Mouse (Mus musculus) ZHBTc4 (cell line): ENCODE measurements around the gene Rreb1.

Experiments
- DNase-seq: peaks from one replicate; pipeline ENCODE4 v3.0.0-alpha.2; 2011; ENCODE audit warnings: low read depth, low spot score

Gene Rreb1

DNA sequence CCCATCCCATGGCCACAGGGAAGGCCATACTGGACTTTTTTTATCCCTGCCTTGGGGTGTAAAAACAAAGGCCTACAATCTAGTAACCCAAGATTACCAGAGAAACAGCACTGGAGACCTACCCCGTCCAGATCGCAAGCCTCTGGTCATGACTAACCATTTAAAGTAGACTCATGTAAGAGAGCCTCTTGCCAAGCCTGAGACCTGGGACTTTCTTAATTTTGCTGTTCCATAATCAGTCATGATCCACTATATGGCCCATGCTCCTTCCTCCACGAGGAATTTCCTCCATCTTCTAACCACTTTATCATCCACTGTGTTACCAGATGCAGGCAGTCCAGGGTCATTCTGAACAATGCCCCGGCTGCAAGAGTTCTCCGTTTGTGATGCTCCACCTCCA, 98.2 kb downstream of the Rreb1 start:
- no peak for DNase-seq

DNA sequence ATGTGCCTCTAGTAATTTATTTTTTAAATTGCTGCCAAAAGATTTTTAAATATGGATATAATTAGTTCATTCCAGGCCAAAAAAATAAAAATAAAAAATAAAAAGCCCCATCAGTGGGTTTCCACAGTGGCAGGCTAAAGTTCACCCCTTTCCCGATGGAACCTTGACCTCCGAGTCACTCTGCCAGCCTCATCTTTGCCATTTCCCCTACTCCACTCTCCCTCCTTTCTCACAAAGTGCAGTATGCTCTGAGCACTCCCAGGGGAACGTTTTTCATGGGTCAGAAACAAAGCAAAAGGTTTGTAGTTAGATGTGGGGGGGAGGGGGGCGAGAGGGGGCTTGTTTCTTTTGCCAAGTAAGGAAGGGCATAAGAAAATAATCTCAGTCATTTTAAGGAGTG, 98.6 kb downstream of the Rreb1 start:
- DNase-seq: no peak

DNA sequence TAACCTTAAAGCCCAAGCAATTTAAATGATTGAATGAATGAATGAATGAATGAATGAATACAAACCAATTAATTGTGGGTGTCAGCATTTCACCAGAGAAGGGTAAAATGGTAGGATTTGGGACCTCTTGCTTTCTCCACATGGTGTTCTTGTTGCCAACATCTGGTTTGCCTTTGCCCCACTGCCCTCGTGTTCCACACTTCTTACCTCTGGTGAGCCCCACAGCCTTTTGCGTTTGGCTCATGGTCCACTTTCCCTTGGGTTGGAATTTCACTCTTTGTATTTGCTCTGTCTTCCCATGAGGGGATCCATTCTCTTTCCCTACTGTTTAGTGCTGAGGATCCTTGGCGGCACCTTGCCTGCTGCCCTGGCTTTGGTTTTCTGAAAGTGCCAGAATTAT, 99.0 kb downstream of the Rreb1 start:
- no peak for DNase-seq

DNA sequence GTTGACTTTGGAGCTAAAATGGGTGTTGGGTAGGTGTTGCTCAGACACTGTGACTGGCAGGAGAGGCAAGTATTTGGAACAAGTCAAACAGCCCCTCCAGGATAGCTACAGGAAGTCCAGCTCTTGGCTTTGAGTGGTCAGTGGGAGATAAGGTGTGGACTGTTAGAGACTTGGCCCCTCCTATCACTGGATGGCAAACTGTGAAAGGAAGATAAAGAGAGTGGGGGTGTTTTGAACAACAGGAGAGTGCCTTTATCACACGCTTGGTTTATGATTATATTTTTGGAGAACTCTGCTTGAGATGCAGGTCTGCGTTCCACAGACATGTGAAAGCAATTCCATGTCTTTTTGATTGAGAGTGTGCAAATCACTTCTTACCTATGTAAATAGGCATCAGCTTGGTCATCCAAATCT, 100.7 kb downstream of the Rreb1 start:
- DNase-seq: no peak

- DNase-seq: peak; percentile 27
Observed at GRCm38 (mm10) chr13:37879556-37879955, 101.4 kb downstream of the Rreb1 start.

DNA sequence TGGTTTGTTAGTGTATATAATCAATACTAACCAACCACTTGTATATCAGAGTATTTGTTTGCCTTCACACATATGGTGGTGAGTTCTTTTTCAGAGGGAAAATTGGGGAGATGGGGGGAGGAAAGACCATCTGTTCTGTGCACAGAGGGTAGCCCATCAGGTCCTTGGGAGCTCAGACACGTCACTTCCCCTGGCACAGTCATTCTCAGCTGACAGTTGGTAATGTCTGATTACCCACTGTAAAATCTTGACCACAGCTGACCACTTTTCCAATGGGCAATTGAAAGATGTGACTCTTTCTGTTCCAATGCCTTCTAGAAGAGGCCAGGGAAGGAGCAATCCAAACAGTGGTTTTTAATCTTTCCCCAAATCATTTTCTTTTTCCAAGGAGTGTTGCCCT, 101.8 kb downstream of the Rreb1 start:
- no peak for DNase-seq

GRCm38 (mm10) chr13:37880581-37881130, 102.5 kb downstream of the Rreb1 start:
- DNase-seq: no peak

GRCm38 (mm10) chr13:37882521-37882920, 104.3 kb downstream of the Rreb1 start:
- DNase-seq: no peak

GRCm38 (mm10) chr13:37883008-37883407, 104.8 kb downstream of the Rreb1 start:
- no peak for DNase-seq

GRCm38 (mm10) chr13:37885392-37885791, 107.2 kb downstream of the Rreb1 start:
- DNase-seq: no peak

GRCm38 (mm10) chr13:37886024-37886423, 107.8 kb downstream of the Rreb1 start:
- DNase-seq: no peak

DNA sequence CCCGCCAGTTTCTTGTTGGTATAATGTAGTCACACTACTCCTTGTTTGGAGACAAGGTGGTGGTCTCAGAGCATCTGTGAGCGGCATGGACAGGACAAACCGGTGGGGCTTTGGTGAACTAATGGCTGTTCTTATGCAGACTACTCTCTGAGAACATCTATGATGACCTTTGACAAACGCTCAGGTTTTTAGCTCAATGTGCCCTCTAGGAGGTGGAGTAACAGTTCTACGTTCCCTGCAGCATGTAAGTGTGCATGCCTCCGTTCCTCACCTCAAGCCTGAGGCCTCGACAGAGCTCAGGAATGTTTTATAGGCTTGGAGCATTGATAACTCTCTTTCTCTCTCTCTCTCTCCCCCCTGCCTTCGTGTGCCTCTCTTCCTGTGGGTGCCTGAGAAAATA, 116.6 kb downstream of the Rreb1 start:
- DNase-seq: no peak

- DNase-seq: no peak
Observed at GRCm38 (mm10) chr13:37895564-37896254, 117.5 kb downstream of the Rreb1 start.

DNA sequence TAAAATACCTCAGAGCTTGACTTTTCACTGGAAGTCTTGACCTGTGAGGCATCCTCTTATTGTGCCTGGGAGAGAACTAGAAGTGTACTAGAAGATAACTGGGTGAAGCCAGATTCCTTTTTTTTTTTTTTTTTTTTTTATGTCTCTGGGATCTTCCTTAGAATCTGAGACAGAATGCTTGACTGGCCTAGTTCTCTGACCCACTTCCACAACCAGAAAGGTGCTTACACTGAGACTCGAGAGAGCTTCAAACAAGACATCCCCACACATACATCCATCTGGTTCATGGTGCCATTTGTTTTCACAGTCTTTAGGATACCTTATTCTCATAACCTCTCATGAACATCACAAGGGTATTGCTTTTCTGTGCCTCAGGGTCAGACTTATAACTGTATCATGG, 118.2 kb downstream of the Rreb1 start:
- DNase-seq: no peak

DNA sequence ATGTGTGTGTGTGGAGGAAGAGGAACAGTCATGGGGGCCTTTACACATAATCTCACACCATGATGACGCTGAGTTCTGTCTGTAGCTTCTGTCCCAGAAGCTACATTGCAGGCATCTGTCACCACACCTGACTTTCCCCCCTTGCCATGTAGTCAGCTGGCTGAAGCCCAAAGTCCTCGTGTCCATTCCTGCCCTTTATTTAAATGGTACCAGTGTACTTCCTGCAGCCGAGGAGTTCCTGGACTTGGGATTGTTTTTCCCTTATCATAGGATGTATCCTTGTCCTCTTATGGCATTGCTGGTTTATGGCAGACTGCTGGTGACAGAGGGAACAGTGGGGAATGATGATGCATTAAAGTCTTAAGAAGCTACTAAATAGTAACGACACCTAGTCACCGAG, 120.6 kb downstream of the Rreb1 start:
- DNase-seq: no peak

GRCm38 (mm10) chr13:37903036-37903435, 124.8 kb downstream of the Rreb1 start:
- no peak for DNase-seq

DNA sequence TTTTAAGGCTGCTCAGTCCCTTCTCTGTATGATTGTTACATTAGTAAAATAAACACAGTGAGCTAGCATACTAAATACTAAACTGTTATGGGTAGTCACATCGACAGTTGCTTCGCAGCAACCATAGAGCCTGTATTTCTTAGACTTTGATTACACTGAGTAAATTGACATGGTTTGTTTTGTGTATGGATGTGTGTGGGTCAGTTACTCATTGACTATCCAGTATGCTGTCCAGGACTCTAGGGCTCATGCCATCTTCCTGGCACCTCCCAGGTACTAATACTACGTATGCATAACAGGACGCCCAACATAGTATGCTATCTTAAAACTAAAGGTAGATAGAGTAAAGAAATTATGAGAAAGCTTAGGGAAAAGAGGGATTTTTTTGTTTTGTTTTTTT, 125.3 kb downstream of the Rreb1 start:
- DNase-seq: no peak

GRCm38 (mm10) chr13:37904436-37904835, 126.2 kb downstream of the Rreb1 start:
- no peak for DNase-seq

DNA sequence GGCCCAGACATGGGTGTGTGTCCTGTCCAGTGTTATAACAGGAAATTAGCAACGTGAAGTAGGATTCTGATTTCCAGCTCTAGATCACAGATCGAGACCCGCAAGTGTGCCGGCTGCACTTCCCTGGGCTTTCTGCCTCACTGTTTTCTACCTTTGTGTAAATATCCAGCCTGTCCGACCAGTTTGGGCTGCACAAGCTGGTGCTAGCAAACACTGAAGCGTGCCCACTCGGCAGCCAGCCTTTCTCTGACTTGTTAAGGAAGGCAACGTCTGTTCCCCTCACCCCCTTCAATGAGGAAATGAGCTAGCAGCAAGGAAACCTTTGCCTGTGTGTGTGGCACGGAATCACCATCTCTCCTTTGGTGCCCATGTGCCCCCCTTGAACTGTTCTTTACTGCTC, 129.9 kb downstream of the Rreb1 start:
- no peak for DNase-seq

DNA sequence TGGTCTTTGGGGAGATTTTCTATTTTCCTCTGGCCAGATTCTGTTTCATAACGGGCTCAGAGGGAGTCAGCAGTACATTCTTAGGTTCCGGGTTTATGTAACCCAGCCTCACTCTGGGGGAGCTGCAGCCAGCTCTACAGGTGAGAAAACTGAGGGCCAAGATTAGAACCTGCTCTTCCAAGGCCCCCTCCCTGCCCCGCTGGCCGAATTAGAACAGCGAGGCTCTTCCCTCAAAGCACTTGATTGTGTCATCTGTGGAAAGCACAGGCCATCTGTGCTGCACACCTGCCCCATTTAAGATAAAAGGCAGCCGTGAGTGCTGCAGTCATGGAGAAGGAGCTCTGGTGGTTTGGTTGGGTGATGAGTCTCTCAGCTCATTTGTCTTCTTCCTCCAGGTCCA, 130.3 kb downstream of the Rreb1 start:
- no peak for DNase-seq

DNA sequence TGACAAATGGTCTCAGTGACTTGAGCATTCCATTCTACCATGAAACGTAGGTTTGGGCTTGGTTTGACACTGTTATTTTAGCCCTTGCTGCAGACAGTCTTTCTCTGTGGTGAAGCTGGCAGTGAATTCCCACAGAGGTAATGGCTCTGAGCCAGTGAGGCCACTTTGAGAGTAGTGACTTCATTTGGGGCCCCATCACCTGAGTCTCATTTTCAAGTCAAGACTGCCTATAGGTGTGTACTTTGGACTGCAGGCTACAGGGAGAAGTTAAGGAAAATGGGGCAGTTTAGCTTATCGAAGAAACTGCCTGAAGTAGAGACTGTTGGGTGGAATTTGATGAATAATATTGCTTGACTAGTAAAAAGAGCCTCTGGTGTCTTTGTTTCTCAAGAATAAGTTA, 131.0 kb downstream of the Rreb1 start:
- DNase-seq: no peak

DNA sequence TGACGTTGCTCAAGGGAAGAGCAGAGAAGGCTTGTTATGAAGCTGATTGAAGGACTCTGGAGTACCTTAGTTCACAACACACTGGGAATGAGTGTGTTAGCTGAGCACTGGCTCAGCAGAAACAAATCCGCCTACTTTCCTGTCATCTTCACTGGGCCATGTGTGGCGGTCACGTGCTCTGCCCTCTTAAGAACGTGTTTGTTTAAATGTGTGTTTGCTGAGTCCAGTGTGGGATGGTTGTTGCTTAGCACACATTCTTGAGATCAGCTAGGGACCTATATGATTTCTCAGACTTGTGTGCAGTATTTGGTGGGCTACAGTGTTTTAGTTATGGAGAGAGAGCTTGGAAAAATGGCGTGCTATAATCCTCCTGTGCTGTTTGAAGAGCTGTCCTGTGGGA, 133.8 kb downstream of the Rreb1 start:
- no peak for DNase-seq

DNA sequence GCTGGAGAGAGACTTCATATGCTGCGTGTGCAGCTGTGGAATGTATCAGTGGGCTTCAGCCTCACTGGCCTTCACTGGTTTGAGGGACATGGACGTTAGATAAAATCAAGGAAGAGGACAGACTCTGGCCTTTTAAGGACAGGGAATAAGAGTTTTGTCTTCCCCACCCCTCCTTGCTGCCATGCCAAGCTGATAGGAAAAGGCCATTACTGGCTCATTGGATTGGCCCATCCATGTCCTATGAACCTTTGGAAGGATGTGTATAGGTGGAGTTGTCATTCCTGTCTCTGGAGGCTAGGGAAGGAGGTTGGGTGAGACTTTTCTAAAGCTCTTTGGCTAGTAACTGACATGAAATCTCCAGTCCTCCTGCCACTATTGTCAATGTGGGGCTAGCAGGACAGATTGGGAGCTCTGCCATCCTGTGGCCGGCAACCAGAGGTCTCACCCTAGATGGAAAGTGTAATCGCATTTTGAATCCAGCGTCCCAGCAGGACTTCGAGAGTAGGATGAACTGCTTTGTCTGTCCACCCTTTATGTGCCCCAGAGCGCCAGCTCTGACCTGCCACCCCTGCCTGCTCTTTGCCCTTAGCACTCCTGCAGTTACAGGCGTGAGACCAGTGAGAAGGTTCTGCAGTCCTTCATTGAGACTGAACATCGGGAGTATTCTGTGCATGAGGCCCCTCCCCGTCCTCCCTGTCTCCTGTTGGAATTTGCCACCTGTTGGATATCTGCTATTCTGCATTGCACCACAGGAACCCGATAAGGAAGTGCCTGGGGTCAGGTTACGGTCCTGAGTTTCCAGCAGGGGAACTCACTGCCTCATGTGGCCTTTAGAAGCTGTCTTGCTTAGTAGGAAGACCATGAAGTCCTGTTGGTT, 134.6 kb downstream of the Rreb1 start:
- peak; percentile 77 for DNase-seq
